Mouse (Mus musculus) B cell, adult 2 months (primary cell): ENCODE data around the gene Apbb1.
A peak's percentile ranks its signal among the peaks of the same experiment; 100 is the strongest.

Experiments
- DNase-seq, 2 experiments: peaks; one replicate each; pipeline ENCODE4 v3.0.0; 2022

Apbb1 gene

GRCm38 (mm10) chr7:105516669-105517360 is 64.6 kb downstream of the Apbb1 start:
- DNase-seq, result no peak

GRCm38 (mm10) chr7:105515178-105515577 is 66.3 kb downstream of the Apbb1 start:
- DNase-seq, result peak; percentile 69 to 70

GRCm38 (mm10) chr7:105514561-105514960 is 66.9 kb downstream of the Apbb1 start:
- no peak for DNase-seq

DNA sequence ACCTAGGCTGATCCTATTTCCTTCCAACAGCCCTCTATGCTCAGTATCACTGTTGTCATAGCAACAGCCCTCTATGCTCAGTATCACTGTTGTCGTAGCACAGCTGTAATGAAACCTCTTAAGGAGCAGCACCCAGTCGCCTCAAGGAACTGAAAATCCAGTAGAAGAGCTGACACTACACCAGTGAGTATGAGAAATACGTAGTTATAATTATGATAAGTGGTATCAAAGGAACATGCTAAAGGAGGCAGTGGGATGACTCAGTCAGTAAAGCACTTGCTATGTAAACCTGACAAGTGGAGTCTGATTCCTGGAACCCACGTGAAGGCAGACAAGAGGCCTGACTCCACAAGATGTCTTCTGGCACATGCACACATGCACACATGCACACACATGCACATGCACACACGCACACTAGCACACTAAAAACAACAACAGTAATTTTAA is 67.6 kb downstream of the Apbb1 start:
- DNase-seq, result no peak

- no peak for DNase-seq
Observed at GRCm38 (mm10) chr7:105510143-105510542, 71.3 kb downstream of the Apbb1 start.
